Mouse (Mus musculus): ENCODE data around the gene Gm42957.

GRCm38 (mm10) chr3:96603311-96603710 lies 32.0 kb upstream of the Gm42957 start:
- TF ChIP-seq POLR2A (IDR thresholded peaks at IDR 0.05; ENCODE audit: low read depth, low read length) (no peak), CTCF (IDR thresholded peaks at IDR 0.05; ENCODE audit: extremely low read depth, insufficient read depth, insufficient read length, insufficient replicate concordance) (no peak)

All from spleen, adult 2 months (tissue).